Mouse (Mus musculus): ENCODE measurements around the gene Olfr711.

GRCm38 (mm10) chr7:106985236-106985635 is 10.0 kb upstream of the Olfr711 start:
- no peak for TF ChIP-seq CTCF (IDR thresholded peaks at IDR 0.05; ENCODE audit: low read depth, low read length)
- no peak for TF ChIP-seq POLR2A (IDR thresholded peaks at IDR 0.05; ENCODE audit: extremely low read depth, insufficient read depth, low read length)
